Mouse (Mus musculus): ENCODE measurements around the gene Dntt.

DNA sequence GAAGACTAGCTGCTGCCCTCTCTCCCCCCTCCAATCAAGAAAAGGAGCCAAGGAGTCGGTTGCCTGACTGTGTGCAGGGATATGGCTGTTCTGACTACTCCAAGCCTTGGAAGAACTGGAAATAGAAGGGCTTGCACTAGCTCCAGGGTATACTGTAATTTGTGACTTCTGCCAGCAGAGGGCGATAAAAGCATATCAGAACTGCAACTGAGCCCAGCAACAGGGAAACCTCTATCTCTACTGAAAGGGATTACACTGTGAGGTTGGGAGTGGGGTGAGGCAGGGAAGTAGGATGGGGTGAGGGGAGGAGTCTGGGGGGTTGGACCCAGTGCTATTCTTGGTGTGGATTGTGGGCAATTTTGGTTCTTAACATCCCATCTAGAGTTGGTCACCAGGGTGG lies 57.6 kb downstream of the Dntt start:
- TF ChIP-seq POLR2A (IDR thresholded peaks at IDR 0.05; ENCODE audit: insufficient read depth, low read depth, low read length): no peak
- no peak for TF ChIP-seq CTCF (IDR thresholded peaks at IDR 0.05; ENCODE audit: insufficient read depth, low read depth, low read length)

Data from olfactory bulb, adult 2 months (tissue).